Mouse (Mus musculus) activated CD4-positive, CD25-positive, alpha-beta regulatory T cell (primary cell): Measurements from ENCODE around the gene Fam187a. TPM values are rescaled to one million over a fixed set of nuclear protein-coding genes. Genes with fewer than 3 reads are reported as not detected.

ENCODE experiments used
- polyA plus RNA-seq, 2 experiments: library from polyadenylated mRNA; unstranded; fragments of 100-300 nt; shearing (Covaris generic); gene quantifications; one replicate each; pipeline ENCODE4 v1.2.1; 2017

Gene Fam187a
- not detected for polyA plus RNA-seq

DNA sequence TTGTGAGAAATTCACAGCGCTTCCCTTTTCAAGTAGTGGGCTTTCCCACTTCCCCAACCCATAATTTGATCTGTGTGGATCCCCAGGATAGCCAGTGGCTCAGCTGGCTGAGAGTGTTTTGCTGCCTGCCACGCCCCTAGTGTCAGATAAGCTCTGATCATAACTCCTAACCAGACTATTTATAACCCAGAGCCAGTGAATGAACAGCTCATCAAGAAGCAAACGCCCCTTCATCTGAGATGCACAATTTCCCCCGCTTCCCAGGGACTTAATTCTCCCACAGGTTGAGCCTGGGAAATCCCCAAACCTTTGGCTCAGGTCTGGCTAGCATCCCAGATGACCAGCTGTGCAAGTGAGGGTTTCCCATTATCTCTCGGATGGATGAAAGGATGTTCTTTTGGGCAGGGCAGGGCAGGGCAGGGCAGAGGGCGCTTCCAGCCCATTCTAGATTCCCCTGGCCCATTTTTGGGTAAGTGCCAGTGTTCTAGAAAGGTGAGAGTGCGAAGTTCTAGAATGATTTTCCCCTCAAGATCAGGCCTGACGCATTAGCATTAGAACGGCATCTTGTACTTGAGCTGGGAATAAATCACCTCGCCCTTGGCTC, at the start of gene Fam187a:
Fam187a (plus strand) TSS at position 554 of the 604 bp plus-strand sequence.

DNA sequence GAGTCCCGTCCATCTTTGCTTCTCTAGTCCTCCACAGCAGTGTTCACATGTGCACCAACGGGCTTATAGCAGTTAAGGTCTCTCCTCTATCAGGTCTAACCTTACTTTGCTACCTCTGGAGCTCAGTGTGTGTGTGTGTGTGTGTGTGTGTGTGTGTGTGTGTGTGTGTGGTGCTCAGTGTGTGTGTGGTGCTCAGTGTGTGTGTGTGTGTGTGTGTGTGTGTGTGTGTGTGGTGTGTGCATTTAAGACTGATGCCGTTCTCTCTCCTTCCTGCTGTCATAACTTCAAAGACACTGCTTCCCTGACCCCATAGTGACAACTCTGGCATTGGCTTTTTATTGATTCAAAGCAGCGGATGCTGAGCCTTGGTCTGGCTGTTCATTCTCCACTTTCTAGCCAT, 49.4 kb upstream of the Fam187a start, which contains the start of gene Higd1b:
Higd1b (plus strand) TSS at position 301 of the 400 bp plus-strand sequence.

GRCm38 (mm10) chr11:102880585-102881313, 4.2 kb upstream of the Fam187a start, which contains the start of the genes Eftud2 and Ccdc103:
TSS of gene Eftud2 (minus strand) at chr11:102880985.
TSS of gene Ccdc103 (plus strand) at chr11:102881204.

DNA sequence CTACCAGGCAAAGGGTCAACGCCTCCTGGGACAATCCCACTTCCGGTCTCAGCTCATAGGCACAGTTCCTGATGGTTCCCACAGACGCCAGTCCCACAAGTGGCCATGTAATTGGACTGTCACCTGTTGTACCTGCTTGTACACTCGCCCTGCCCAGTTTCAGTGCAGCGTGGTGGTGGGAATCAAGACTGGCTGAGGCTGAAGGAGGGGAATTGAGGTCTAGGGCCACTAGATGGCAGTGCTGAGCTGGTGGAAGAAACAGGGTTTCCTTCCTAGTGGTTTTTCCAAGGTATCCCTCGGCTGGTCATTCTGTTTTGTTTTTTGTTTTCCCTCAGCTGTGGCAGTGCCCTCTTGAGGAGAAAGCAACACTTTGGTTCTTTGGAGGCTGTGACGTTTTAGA, 15.8 kb downstream of the Fam187a start, which contains the start of gene Gfap:
Gfap (minus strand) TSS at position 150 of the 400 bp plus-strand sequence.

GRCm38 (mm10) chr11:102924557-102925350, 39.8 kb downstream of the Fam187a start, which contains the start of gene Kif18b:
TSS of gene Kif18b (minus strand) at chr11:102925124.

Other genes with a start within 250 kb of the Fam187a start
- under 1 TPM in 1 of 2 experiments, not detected in 1; 0.04 TPM for gene Meioc, start 221.5 kb upstream of the Fam187a start, polyA plus RNA-seq
- gene Ccdc43, start 187.4 kb upstream of the Fam187a start, polyA plus RNA-seq: 10 to 100 TPM; 27.5 to 30.7 TPM
- gene Adam11, start 123.7 kb upstream of the Fam187a start, polyA plus RNA-seq: not detected
- under 1 TPM in 1 of 2 experiments, not detected in 1; 0.26 TPM for gene Gjc1, start 65.5 kb upstream of the Fam187a start, polyA plus RNA-seq
- not detected for gene Higd1b, start 49.3 kb upstream of the Fam187a start, polyA plus RNA-seq
- gene Eftud2, start 4.2 kb upstream of the Fam187a start, polyA plus RNA-seq: 100 to 1,000 TPM; 131 to 153 TPM
- not detected for gene Ccdc103, start 4.0 kb upstream of the Fam187a start, polyA plus RNA-seq
- gene Gfap, start 15.7 kb downstream of the Fam187a start, polyA plus RNA-seq: not detected
- 1 to 10 TPM; 3.9 to 8.1 TPM for gene Kif18b, start 40.0 kb downstream of the Fam187a start, polyA plus RNA-seq
- gene C1ql1, start 61.5 kb downstream of the Fam187a start, polyA plus RNA-seq: not detected
- gene Nmt1, start 143.0 kb downstream of the Fam187a start, polyA plus RNA-seq: 10 to 100 TPM; 64.6 to 71.5 TPM
- gene Dcakd, start 143.2 kb downstream of the Fam187a start, polyA plus RNA-seq: 10 to 100 TPM; 25.1 to 25.4 TPM
- under 1 TPM in 1 of 2 experiments, not detected in 1; 0.45 TPM for gene Plcd3, start 216.5 kb downstream of the Fam187a start, polyA plus RNA-seq
- 10 to 100 TPM; 41.4 to 49.3 TPM for gene Acbd4, start 216.5 kb downstream of the Fam187a start, polyA plus RNA-seq
- gene Hexim1, start 231.1 kb downstream of the Fam187a start, polyA plus RNA-seq: 1 to 10 TPM; 5.2 to 5.4 TPM
- 1 to 10 TPM; 2.9 to 6.0 TPM for gene Hexim2, start 247.3 kb downstream of the Fam187a start, polyA plus RNA-seq